Mouse (Mus musculus) kidney, postnatal 14 days (tissue): ENCODE data around the gene Kdf1.

Source experiments
- DNase-seq: peaks from one replicate; pipeline ENCODE4 v3.0.0; 2022; ENCODE audit warnings: mixed read lengths

Kdf1 gene

DNA sequence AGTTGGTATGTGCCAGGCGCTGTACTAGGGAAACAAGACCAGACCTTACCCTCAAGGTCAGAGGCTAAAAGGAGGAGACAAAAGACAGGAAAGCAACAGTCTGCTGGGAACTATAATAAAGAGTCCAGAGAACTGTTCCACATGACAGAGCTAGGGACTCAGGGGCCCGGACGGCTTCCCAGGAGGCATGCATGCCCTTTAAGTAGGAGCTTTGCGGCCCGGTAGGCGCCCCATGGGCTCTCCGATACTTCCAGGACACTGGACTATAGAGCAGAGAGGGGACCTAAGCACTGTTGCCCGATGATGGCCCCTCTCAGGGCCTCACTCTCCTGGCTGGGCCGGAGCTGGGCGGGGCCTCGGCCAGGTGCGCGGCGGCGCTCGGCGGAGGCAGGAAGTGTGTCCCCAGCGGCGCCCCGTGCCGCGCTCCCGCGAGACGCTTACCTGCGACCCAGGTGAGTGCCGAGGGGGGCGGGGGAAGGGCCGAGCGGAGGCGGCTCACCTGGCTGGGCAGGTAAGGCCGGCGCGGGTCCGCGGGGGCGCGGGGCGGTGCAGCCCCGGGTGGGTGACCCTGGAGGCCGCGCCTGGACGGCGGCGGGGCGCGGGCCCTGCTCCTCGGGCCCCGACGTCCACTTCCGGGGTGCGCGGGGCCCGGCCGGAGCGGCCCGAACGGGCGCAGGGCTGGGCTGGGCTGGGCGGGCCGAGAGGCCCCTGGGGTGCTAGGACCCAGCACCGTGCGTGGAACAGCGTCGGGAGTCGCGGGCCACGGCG, at the start of gene Kdf1:
Gene Kdf1 (plus strand): TSS at position 363 of the 768 bp plus-strand sequence.
- peak; percentile 89 for DNase-seq

DNA sequence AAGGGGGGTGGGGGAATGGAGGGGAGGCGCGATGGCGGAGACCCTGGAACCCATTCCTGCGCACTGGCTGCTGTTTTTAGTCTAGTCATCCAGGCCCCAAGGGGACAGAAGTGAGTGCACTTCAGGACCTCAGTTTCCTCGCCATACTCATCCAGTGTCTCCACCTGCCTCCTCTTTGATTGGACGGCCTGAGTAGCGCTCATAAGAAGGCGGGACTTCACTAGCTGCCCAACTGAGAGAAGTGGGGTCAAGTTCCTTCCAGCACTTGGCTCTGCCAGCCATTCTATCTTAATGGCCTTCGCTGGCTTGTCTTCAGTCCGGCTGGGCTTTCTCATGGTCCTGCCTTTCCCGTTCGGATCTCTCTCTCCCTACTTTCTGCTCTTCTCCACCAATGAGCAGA, 49.6 kb upstream of the Kdf1 start:
- DNase-seq: no peak

DNA sequence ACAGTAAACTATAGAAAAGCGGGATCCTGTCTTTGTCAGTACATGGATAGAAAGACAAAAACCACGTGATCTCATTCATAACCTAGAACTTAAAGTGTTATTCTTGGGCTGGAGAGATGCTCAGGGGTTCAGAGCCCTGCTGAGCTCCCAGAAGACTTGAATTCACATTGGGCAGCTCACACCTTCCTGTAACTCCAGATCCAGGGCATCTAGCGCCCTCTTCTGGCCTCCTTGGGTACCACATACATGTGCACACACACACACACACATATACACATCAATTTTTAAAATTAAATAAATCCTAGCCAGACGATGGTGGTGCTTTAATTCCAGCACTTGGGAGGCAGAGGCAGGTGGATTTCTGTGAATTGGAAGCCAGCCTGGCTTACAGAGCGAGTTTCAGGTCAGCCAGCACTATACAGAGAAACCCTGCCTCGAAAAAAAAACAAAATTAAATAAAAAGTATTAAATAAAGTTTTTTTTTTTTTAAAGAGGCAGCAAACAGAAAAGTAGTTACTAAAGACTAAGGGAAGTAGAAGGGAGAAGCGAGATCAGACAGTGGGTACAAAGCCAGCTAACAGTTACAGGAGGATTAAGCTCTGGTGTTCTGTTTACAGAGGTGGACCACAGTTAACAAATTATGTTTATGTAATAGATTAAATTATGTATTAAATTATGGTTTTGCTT, 47.5 kb upstream of the Kdf1 start:
- no peak for DNase-seq

DNA sequence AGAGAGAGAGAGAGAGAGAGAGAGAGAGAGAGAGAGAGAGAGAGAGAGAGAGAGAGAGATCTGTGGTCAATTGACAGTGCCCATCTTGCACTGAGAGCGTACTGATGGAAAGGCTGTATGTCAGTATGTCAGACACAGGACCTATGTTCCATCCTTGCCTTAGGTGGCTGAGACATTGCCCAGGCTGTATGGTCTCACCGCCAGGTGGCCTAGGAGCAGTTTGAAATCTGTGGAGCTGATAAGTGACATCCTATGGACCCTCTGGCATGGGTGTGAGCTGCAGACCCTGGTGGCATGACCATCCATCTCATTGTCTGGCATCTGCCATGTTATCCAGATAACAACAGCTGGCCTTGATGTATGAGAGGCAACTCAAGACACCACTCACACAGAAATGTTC, 44.9 kb upstream of the Kdf1 start:
- DNase-seq: no peak

DNA sequence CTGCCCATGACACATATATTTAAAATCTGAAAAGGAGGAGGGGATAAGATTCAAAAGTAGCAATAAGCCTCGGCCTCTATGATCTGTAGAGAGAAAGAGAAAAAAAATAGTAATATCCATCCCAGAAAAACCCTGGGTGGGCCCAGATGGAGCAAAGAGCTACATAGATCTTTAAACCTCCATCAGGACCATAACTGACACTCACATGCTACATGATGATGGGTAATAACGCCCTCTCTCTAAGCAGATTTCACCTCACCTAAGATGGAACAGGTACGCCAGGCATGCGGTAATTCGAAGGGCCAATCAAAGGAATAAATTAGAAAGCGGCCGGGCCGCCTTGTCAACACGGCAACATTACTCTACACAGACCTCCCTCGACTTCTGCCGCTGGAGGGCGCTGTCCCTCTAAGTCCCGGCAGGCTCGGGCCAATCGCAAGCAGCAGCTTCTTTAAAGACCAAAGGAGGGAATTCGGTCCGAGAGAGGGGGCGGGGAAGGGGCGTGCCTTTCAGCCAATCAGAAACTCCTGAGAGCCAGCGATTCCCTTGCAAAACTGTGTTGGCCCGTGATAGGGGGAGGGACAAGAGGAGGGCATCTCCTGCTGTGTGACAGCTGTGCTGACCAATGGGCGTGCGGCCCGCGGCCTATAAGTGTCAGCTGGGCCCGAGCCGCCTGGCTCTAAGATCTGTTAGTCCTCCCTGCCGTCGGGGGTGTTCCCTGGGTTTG, 39.1 kb upstream of the Kdf1 start, which contains the start of gene Tent5b:
Gene Tent5b (plus strand): TSS at position 675 of the 727 bp plus-strand sequence.
- peak; percentile 99 for DNase-seq

DNA sequence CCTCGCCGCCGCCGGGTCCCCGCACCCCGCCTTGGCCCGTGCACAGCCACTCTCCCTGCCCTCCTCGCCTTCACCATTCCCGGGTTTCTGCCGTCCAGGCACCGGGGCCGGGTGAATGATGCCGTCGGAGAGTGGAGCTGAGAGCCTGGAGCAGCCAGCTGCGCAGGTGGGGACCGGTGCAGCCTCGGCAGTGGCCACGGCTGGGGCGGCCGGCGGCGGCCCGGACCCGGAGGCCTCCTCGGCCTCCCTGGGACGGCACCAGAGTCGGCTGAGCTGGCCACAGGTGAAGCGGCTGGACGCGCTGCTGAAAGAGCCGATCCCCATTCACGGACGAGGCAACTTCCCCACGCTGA, 38.6 kb upstream of the Kdf1 start:
- no peak for DNase-seq

DNA sequence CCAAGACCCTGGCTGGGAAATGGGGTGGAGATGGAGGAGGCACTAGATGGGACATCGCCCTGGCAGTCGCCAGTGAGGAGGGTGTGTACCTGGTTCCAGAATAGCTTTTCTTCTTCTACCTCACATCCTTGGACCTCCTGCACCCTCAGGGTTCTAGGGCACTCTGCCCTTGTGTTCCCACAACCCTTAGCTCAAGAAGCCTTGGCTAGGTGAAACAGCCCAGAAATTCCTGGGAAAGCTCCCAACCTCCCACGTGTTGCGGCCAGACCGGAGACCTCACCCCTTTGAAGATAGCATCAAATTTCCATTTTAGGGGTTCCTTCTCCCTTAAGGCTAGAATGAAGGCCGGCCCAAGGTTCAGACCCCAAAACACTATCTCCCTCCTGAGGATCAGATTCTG, 38.0 kb upstream of the Kdf1 start:
- DNase-seq: no peak

DNA sequence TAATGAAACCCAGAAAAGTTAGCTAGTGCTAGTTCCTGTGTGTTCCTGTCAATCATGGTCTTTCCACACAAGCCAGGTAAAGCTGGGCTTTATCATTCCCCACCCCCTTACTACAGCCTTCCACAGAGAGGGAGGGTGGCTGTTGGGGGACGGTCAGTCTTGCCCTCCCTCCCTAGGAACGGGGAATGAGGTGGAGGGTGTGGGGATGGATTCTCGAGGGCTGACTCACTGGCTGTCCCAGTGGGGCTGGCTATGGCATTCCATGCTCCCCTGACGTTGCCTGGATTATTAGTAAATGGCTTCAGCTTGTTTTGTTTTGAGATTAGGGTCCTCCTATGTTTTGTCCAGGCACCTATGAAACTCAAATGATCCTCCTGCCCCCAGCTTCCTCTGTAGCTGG, 37.3 kb upstream of the Kdf1 start:
- no peak for DNase-seq

DNA sequence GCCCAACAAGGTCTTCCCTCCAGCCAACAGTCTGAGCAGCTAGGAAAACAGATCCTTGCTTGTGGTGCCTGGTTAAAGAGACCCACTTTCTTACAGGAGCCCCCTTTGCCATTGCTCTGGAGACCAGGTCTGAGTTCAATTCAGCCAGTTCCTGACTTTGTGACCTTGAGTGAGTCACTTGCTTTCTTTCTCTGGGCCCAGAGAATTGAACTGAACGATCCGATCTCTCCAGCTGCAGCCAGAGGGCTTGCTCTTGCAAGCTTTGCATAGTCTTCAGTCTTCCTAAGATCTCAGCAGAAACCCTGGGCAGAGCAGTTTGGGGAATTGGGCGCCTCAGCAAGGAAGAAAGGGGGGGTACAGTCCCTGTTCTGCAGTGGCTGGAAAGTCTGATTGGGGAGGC, 36.3 kb upstream of the Kdf1 start:
- DNase-seq: no peak

DNA sequence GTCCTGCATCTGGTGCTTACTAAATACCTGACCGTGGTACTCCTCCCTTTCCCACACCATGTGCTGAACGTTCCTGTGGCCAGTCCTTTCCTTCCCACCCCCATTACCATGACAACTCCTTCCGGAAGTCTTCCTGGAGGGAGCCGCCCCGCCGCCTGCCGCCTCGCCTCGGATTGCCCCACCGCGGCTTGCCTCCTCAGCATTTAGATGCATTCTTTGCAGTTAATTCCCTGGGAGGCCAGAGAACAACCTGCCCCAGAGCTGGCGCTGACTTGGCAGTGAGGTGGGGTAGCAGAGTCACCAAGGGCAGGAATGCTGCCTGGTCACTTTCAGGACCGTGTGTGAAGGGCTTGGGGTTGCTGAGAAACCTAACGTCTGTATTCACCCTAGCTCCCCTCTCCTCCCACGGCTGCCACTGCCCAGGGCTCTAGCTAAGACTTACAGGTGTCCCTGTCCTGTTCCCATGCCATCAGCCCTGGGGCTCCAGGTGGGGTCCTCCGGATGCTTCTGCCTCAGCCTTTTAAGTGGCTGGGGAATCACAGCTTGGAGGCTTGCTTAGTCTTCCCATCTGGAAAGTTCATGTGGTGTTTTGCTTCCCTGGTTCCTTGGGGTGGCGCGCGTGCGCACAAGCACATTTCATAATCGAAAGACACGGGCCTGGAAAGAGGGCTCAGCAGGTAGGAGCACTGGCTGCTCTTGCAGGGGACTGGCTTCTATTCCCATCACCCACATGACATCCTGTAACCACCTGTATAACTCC, 34.3 kb upstream of the Kdf1 start:
- peak; percentile 85 for DNase-seq

DNA sequence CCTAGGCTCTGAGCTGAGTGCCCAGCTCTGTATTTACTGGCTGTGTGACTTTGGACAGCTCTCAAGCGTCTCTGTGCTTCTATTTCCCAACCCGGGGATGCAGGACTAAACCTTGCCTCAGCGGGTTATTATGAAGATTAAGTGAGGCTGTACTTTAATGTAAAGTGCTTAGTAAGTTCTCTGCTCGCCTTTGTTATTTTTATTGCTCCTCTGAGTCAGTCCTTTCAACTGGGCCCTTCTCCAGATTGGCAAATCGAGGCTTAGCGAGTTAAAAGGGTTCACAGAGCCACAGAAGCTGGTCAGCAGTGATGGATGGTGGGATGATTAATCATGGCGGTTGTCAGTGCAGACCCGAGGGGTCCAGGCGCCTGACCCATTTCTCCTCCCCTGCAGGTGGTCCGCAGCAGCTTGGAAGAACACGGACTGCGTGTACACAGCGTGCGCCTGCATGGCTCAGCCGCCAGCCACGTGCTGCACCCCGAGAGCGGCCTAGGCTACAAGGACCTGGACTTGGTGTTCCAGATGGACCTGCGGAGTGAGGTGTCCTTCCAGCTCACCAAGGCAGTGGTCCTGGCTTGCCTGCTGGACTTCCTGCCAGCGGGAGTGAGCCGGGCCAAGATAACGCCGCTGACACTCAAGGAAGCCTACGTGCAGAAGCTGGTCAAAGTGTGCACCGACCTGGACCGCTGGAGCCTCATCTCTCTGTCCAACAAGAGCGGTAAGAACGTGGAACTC, 32.9 kb upstream of the Kdf1 start:
- no peak for DNase-seq

DNA sequence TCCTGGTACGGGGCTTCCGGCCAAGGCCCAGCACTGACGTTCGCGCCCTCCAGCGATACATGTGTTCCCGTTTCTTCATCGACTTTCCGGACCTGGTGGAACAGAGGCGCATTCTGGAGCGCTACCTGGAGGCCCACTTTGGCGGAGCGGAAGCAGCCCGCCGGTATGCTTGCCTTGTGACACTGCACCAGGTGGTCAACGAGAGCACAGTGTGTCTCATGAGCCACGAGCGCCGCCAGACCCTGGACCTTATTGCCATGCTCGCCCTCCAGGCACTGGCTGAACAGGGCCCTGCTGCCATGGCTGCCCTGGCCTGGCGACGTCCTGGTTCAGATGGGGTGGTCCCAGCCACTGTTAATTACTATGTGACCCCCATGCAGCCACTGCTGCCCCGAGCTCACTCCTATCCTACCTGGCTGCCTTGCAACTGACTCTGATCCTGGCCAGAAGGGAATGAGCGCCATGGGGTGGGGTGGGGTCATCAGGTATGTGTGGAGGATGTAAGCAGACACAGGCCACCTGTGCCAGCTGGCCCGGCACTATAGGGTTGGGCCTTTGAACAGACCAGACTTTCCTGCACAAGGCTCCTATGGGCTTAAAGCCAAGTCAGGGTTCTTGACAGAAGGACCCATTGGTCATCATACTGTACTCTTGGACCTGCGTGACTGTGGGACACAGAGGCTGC, 31.9 kb upstream of the Kdf1 start:
- no peak for DNase-seq

DNA sequence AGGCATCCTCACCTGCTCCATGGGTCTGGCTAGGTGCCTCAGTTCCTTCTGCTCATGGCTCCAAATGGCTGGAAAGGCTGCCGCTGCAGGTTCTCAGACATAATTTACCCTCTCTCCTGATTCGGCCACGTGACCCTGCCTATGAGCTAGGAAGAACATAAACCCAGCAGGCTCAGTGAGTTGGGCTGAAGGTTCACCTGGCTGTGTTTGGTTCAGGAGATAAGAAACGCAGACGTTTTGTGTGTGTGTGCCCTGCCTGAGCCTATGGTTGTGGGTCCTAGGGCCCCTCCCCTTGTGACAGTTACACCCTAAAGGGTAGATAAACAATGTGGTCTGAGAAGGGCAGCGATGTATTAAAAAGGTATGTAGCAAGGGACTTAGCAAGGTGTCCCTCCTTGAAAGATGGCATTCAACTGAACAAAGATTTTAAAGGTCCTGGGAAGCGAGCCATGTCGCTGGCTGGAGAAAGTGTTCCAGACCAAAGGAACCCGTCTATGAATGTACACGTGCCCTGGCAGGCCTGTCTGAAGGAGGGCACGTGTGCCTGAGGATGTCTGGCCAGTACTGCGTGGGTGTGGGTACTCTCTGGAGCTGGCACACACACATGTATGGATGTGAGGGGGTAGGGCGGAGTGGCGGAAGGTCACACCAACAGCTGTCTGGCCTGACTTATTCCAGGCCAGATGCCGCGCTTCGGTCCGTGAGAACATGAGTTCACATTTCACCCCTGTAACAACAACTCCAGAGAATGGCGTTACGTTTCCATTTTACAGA, 30.0 kb upstream of the Kdf1 start:
- DNase-seq: no peak

DNA sequence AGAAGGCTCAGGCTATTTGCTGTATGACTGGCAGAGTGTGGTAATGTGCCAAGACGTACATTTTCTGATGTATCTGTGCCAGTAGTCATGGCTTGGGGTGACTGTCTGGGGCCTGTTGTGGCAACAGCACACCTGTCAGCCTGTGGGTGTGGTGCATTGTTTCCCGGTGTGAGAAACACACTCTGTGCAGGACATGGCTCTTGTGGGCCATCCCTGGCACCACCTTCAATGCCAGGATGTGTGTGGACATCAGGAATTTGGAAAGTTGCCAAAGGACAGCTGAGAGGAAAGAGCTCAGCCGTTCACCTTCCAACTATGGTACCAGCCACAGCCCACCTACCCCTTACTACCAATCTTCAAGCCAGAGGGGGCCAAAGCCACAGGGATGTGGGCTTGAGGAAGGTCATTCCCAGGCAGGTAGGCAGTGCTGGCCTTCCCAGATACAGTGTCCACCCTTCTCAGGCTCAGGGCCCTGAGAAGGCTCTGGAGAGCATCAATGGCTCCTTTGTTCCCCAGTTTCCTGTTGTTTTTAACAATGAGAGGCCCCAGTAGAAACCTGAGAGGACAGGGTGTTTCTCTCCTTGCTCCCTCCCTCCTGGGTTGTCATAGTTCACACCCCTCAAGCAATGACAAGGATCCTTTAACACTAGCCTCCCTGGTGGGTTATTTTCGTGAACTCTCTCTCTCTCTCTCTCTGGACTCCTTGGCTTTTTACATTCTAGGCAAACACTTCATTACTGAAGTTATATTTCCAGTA, 29.1 kb upstream of the Kdf1 start:
- DNase-seq: no peak

DNA sequence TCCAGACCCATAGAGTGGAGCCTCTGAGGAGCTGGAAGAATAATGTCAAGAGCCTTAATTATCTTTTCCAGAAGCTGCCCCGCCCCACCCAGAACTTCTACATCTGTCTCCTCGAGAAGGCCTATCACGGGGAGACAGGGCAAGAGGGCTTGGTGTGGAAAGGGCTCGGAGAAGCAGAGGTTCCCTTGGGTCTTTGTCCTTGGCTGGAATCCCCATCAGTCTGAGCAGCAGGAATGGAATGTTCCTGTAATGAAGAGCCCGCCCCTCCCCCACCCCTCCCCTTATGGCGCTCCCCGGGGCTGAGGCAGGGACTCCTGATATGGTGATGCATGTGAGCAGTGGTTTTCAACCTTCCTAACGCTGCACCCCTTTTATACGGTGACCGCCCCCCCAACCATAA, 27.0 kb upstream of the Kdf1 start:
- DNase-seq: peak; percentile 55

DNA sequence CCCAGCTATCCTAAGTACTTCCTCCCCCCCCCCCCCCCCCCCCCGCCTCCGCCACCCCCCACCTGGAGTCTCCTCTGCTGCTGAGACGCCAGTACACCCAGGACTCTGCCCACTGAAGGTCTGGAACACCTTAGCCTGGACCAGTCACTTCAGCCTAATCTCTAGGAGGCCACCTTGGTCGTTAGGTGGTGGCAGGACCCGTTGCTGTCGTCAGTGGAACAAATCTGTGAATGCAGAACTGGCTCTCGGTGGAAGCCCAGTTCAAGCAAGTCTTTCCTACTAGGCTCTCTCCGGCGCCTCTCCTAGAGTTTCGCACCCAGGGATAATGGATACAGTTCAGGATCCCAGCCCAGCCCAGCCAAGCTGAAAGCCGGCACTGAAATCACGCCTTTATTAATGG, 24.9 kb upstream of the Kdf1 start:
- no peak for DNase-seq

DNA sequence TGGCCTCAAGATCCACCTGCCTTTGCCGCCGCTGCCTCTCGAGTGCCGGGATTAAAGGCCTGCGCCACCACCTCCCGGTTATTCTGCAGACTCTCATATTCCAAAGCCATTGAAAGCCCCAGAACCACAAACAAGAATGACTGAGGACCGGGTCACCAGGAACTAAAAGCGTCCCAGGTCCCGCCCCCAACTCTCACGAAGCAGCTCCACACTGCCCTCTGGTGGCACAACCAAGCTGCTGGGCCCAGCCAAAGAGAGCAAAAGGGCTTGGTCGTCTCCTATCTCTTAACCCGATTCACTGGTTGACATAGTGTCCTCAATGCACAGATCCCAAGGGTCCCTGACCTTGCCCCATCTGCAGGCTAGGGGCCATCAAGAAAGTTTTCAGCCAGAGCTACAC, 24.3 kb upstream of the Kdf1 start:
- peak; percentile 92 for DNase-seq

DNA sequence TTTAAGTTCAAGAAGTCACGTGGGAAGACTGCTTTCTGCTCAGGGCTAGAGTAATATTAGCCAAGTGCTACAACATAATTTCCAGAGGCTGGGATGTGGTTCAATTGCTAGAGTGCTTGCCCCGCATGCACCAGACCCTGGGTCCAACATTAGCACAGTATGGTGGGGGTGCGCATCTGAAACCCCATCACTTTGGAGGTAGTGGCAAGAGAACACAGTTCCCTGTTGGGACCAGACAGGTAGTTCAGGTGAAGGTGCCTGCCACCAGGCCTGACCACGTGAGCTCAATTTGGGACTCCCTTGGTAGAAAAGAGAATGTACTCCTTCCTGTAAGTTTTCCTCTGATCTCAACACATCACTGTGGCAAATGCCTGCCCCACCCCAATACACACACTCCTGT, 23.9 kb upstream of the Kdf1 start:
- no peak for DNase-seq

DNA sequence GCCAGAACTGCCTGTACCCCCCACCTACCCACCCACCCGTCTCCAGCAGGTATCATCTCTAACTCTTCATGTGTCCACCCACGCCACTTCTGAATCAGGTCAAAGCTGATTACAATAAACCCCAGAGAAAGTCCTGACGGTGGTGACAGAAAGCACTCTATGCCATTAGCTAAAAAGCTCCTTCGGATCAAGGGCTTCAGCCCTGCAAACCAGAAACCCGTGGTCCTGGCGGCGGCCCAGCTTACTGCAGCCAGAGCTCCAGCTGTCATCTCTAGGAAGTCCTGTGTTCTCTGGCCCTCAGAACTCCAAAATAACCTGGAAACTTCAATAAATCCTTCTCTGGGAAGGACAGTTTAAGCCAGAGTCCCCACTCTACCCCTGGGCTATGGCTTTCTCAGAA, 23.1 kb upstream of the Kdf1 start:
- peak; percentile 70 for DNase-seq

DNA sequence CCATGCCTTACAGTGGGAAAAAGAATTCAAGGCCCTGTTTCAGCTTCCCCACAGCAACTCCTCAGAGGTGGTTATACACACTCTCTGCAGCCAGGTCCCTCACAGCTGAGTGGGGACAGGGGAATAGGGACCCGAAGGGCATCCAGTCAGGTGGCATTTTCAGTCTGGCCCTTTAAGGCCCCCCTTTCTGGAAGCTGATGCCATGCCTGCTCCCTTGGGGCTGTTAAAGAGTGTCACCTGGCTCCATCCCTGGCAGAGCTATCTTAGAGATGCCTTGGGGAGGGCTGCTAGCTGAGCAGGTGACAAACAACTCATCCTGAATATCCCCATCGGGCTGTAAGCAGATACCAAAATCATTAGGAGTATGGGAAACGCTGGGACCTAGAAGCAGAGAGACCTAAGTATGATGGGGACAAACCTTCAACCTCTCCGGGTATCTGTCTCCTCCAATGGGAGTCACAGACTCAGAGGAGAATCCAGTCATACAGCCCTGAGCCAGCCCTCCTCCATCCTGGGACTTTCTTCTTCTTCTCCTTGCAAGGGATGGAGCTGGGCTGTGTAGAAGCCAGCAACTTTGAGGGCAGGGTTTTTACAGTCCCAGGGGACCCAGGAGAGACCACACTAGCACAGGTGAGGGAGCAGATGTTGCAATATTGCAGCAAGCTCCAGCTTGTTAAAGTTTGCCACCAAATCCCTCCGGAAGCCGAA, 21.9 kb upstream of the Kdf1 start:
- DNase-seq: no peak
